In genomic region chr1:91321760-91322438, GRCm38 (mm10) we compare ENCODE assay signal across 9 mouse cellular contexts. TPM values are rescaled to one million over a fixed set of nuclear protein-coding genes. Genes with fewer than 3 reads are reported as not detected.
A peak's percentile ranks its signal among the peaks of the same experiment; 100 is the strongest.
DNase-seq lines count a peak whose midpoint lies in the region; ATAC-seq and TF ChIP-seq lines count a peak whose summit lies in the region.
"Had no signal": no experiment of that assay in that cellular context is flagged by ENCODE, and none has a peak within 500 bp of the region (broad histone marks: within the 10 kb centered on the region; RNA-seq: fewer than 3 reads in every experiment).

Gene Espnl, plus strand, starts transcription at chr1:91322075.

- H3K4me2 ChIP-seq in liver, postnatal 0 days (ENCODE audit: low read depth, low read length): no peak within 1 kb of the TSS
- H3K4me2 ChIP-seq: liver, embryonic 15.5 days had no signal

- H3K4me1 ChIP-seq in liver, postnatal 0 days (ENCODE audit: insufficient read depth): no peaks in the 10 kb centered on the region; the same call in 1 of the 2 replicates
- H3K4me1 ChIP-seq in forebrain, embryonic 10.5 days: peaks cover 11% of the 10 kb centered on the region; the same call in 1 of the 2 replicates

- 0 out of 2 replicates have a peak within 1 kb of the TSS, but pooled peaks have one; percentile 11 for H3K9ac ChIP-seq in liver, postnatal 0 days (replicated peaks)
- H3K9ac ChIP-seq: liver, embryonic 15.5 days had no signal

- no peaks in the 10 kb centered on the region for H3K27me3 ChIP-seq in liver, postnatal 0 days (ENCODE audit: insufficient read depth, low read length)
- H3K27me3 ChIP-seq in forebrain, embryonic 10.5 days (ENCODE audit: poor library complexity, severe bottlenecking): no peaks in the 10 kb centered on the region
- H3K27me3 ChIP-seq: liver, embryonic 15.5 days had no signal

- H3K4me3 ChIP-seq in liver, postnatal 0 days (ENCODE audit: low read depth, low read length): no peak within 1 kb of the TSS
- no peak within 1 kb of the TSS for H3K4me3 ChIP-seq in forebrain, embryonic 10.5 days
- H3K4me3 ChIP-seq: liver, embryonic 15.5 days had no signal

- peak; percentile 41 for ATAC-seq in liver, postnatal 0 days

- 45% methylated on average over 19 of the region's 19 CpGs for WGBS in liver, postnatal 0 days (ENCODE audit: insufficient replicate concordance)
- WGBS in forebrain, embryonic 10.5 days: 80% methylated on average over 19 of the region's 19 CpGs

- no peak within 1 kb of the TSS for H3K27ac ChIP-seq in liver, postnatal 0 days (ENCODE audit: low read depth)
- no peak within 1 kb of the TSS for H3K27ac ChIP-seq in forebrain, embryonic 10.5 days
- H3K27ac ChIP-seq: liver, embryonic 15.5 days had no signal

- TF ChIP-seq CTCF in liver, postnatal 0 days (IDR thresholded peaks at IDR 0.05; ENCODE audit: low read depth): no peak

- H3K9me3 ChIP-seq in liver, postnatal 0 days (ENCODE audit: low read length): no peaks in the 10 kb centered on the region
- no peaks in the 10 kb centered on the region for H3K9me3 ChIP-seq in forebrain, embryonic 10.5 days
- H3K9me3 ChIP-seq: liver, embryonic 15.5 days had no signal

- intact Hi-C loops in heart, postnatal 25 days (cut with DNase I): no loop called here
- intact Hi-C loops in heart, postnatal 10 days (cut with DNase I): no loop called here

- peaks cover 4% of the 10 kb centered on the region; the same call in 1 of the 2 replicates for H3K36me3 ChIP-seq in liver, postnatal 0 days (replicated peaks; ENCODE audit: insufficient read depth, low read length)
- no peaks in the 10 kb centered on the region for H3K36me3 ChIP-seq in forebrain, embryonic 10.5 days (replicated peaks)

- TF ChIP-seq EP300 in liver, postnatal 0 days (IDR thresholded peaks at IDR 0.05; ENCODE audit: low read depth): no peak

- DNase-seq in heart, adult 11 months: peak; percentile 92
- DNase-seq in heart, postnatal 25 days (ENCODE audit: low spot score): no peak
- DNase-seq in cerebellum, postnatal 10 days: peak; percentile 69 to 81
- peak; percentile 39 to 43 for DNase-seq in heart, postnatal 10 days
- DNase-seq in liver, postnatal 0 days: no peak
- no peak for DNase-seq in forebrain, embryonic 10.5 days (ENCODE audit: extremely low spot score, low spot score)
- no peak for DNase-seq in right cerebral cortex, postnatal 10 days (ENCODE audit: low spot score in 2 of 2)
- no peak for DNase-seq in adrenal gland, postnatal 25 days

RNA-seq across cellular contexts. Expression of gene Espnl, which starts in this region (rescaled TPM):
- under 1 TPM in 1 of 2 experiments, not detected in 1; 0.05 TPM for total RNA-seq in heart, postnatal 25 days (2021)
- under 1 TPM in 1 of 2 experiments, not detected in 1; 0.10 TPM for total RNA-seq in heart, postnatal 10 days (2021)
- polyA plus RNA-seq in liver, postnatal 0 days (2015; fragmentation: Nextera tagmentation; extraction: Ambion mirVana): 0.04 TPM in 1 of 2 replicates, not detected in the other
- polyA plus RNA-seq in forebrain, embryonic 10.5 days (2016; fragmentation: Nextera tagmentation; extraction: Ambion mirVana): 0.04 TPM in 1 of 2 replicates, not detected in the other
- not detected in 2 replicates for total RNA-seq in adrenal gland, postnatal 25 days (2021)

Comparison
In these comparisons a context has a peak if more than half of its experiments do, and no peak if none do; other contexts are left out.
1. DNase-seq: peak in heart, adult 11 months (single experiment) and cerebellum, postnatal 10 days (2 of 2); none in heart, postnatal 25 days (single experiment), liver, postnatal 0 days (single experiment), forebrain, embryonic 10.5 days (single experiment), right cerebral cortex, postnatal 10 days (0 of 2) and adrenal gland, postnatal 25 days (single experiment).
2. Peak in DNase-seq in heart, postnatal 10 days; RNA of the gene not detected or under 1 TPM.
3. Peak in ATAC-seq and H3K9ac ChIP-seq in liver, postnatal 0 days; RNA of the gene not detected or under 1 TPM.